Mouse (Mus musculus) regulatory T cell (primary cell): ENCODE results near the gene Dennd6b.

Experiments
- in situ Hi-C: fragments of 300-600 bp; cut with MboI, MseI; formaldehyde crosslinking; loops from one replicate; pipeline ENCODE4 v1.15.1; 2025; ENCODE audit warnings: high pct_unique_total_duplicates

The Dennd6b gene

GRCm38 (mm10) chr15:89196313-89196706, at the start of gene Dennd6b:
Dennd6b (minus strand) TSS chr15:89196496.
- in situ Hi-C loops: loop anchor here (5.0 to 10.0 kb wide), 2 partner anchors 49 to 1028 kb away; partner anchors contain the start of genes Alg10b and Mapk11

GRCm38 (mm10) chr15:89241025-89241424, 44.7 kb upstream of the Dennd6b start:
- in situ Hi-C loops: no loop called here

- in situ Hi-C loops: no loop called here
Measured at GRCm38 (mm10) chr15:89239751-89240392, 43.6 kb upstream of the Dennd6b start.

- in situ Hi-C loops: no loop called here
Measured at GRCm38 (mm10) chr15:89234052-89234451, 37.8 kb upstream of the Dennd6b start.

GRCm38 (mm10) chr15:89233586-89233985, 37.3 kb upstream of the Dennd6b start:
- in situ Hi-C loops: no loop called here

- in situ Hi-C loops: no loop called here
Measured at GRCm38 (mm10) chr15:89215611-89216233, 19.4 kb upstream of the Dennd6b start.

GRCm38 (mm10) chr15:89214953-89215352, 18.7 kb upstream of the Dennd6b start:
- in situ Hi-C loops: no loop called here

GRCm38 (mm10) chr15:89213517-89213916, 17.2 kb upstream of the Dennd6b start:
- in situ Hi-C loops: no loop called here

- in situ Hi-C loops: no loop called here
Measured at GRCm38 (mm10) chr15:89212495-89212894, 16.2 kb upstream of the Dennd6b start.

GRCm38 (mm10) chr15:89211716-89212461, 15.6 kb upstream of the Dennd6b start:
- in situ Hi-C loops: no loop called here

GRCm38 (mm10) chr15:89210915-89211715, 14.8 kb upstream of the Dennd6b start, which contains the start of gene Ppp6r2:
Ppp6r2 (plus strand) TSS chr15:89211553.
- in situ Hi-C loops: no loop called here

- in situ Hi-C loops: no loop called here
Measured at GRCm38 (mm10) chr15:89209886-89210761, 13.8 kb upstream of the Dennd6b start.

- in situ Hi-C loops: no loop called here
Measured at GRCm38 (mm10) chr15:89207457-89207856, 11.2 kb upstream of the Dennd6b start.

GRCm38 (mm10) chr15:89197056-89197455, 760 bp upstream of the Dennd6b start:
- in situ Hi-C loops: loop anchor here (5.0 to 10.0 kb wide), 2 partner anchors 50 to 1028 kb away; partner anchors contain the start of genes Alg10b and Mapk11

GRCm38 (mm10) chr15:89195690-89196312, 495 bp downstream of the Dennd6b start:
- in situ Hi-C loops: loop anchor here (5.0 to 10.0 kb wide), 2 partner anchors 48 to 1029 kb away; partner anchors contain the start of genes Alg10b and Mapk11

GRCm38 (mm10) chr15:89195261-89195681, 1.0 kb downstream of the Dennd6b start:
- in situ Hi-C loops: loop anchor here (5.0 to 10.0 kb wide), 2 partner anchors 48 to 1030 kb away; partner anchors contain the start of genes Alg10b and Mapk11

- in situ Hi-C loops: no loop called here
Measured at GRCm38 (mm10) chr15:89184937-89185227, 11.4 kb downstream of the Dennd6b start.

GRCm38 (mm10) chr15:89184141-89184936, 12.0 kb downstream of the Dennd6b start:
- in situ Hi-C loops: no loop called here

- in situ Hi-C loops: no loop called here
Measured at GRCm38 (mm10) chr15:89182842-89183241, 13.5 kb downstream of the Dennd6b start.
